Comparison of ENCODE assay signal across 9 mouse cellular contexts in genomic region chr11:95365596-95365995, GRCm38 (mm10). TPM values are rescaled to one million over a fixed set of nuclear protein-coding genes. Genes with fewer than 3 reads are reported as not detected.
DNase-seq lines count a peak whose midpoint lies in the region; ATAC-seq and TF ChIP-seq lines count a peak whose summit lies in the region.
"Had no signal": no experiment of that assay in that cellular context is flagged by ENCODE, and none has a peak within 500 bp of the region (broad histone marks: within the 10 kb centered on the region; RNA-seq: fewer than 3 reads in every experiment).

No protein-coding gene starts in this region.

- DNase-seq in adrenal gland, adult 18-20 months (ENCODE audit: low spot score in 2 of 2), result peak; percentile 46 to 51
- peak; percentile 86 to 94 for DNase-seq in heart, adult 2 months
- no peak for DNase-seq in liver, postnatal 0 days

- no peak for TF ChIP-seq CTCF in heart, adult 2 months (IDR thresholded peaks at IDR 0.05)
- no peak for TF ChIP-seq CTCF in liver, postnatal 0 days (IDR thresholded peaks at IDR 0.05; ENCODE audit: low read depth)
- TF ChIP-seq CTCF in small intestine, adult 2 months (IDR thresholded peaks at IDR 0.05; ENCODE audit: extremely low read depth, insufficient read length, insufficient replicate concordance, low read depth, low read length), result no peak

- no peaks in the 10 kb centered on the region for H3K4me1 ChIP-seq in forebrain, embryonic 12.5 days
- peaks cover 4% of the 10 kb centered on the region; the same call in 1 of the 2 replicates for H3K4me1 ChIP-seq in forebrain, embryonic 15.5 days
- peaks cover 34% of the 10 kb centered on the region for H3K4me1 ChIP-seq in heart, adult 2 months (ENCODE audit: control insufficient read depth, insufficient read depth, low read length)
- H3K4me1 ChIP-seq in kidney, embryonic 15.5 days, result peaks cover 21% of the 10 kb centered on the region
- peaks cover 22% of the 10 kb centered on the region for H3K4me1 ChIP-seq in liver, postnatal 0 days (ENCODE audit: insufficient read depth)
- H3K4me1 ChIP-seq in small intestine, adult 2 months (ENCODE audit: control insufficient read depth, insufficient read depth, insufficient read length, low read length), result peaks cover 20% of the 10 kb centered on the region

- H3K27ac ChIP-seq in forebrain, embryonic 12.5 days, result 0 out of 2 replicates have a peak overlapping the region, but pooled peaks have one; percentile 0
- H3K27ac ChIP-seq in forebrain, embryonic 15.5 days (replicated peaks), result no peak overlapping the region
- peak overlapping the region; percentile 79 for H3K27ac ChIP-seq in heart, adult 2 months
- H3K27ac ChIP-seq in kidney, embryonic 15.5 days, result peak overlapping the region; percentile 25; the same call in 1 of the 2 replicates
- H3K27ac ChIP-seq in liver, postnatal 0 days (ENCODE audit: low read depth), result 0 out of 2 replicates have a peak overlapping the region, but pooled peaks have one; percentile 11
- H3K27ac ChIP-seq in small intestine, adult 2 months (ENCODE audit: insufficient read depth, low read depth, low read length), result peak overlapping the region; percentile 85
- H3K27ac ChIP-seq: macrophage had no signal

- ATAC-seq in forebrain, embryonic 12.5 days (ENCODE audit: low FRiP score), result no peak
- no peak for ATAC-seq in forebrain, embryonic 15.5 days (replicated peaks)
- ATAC-seq in kidney, embryonic 15.5 days (replicated peaks; ENCODE audit: low FRiP score), result no peak
- ATAC-seq in liver, postnatal 0 days, result no peak
- ATAC-seq in megakaryocyte-erythroid progenitor cell, adult 5-6 weeks (replicated peaks; ENCODE audit: low FRiP score, low TSS enrichment, poor library complexity, severe bottlenecking), result no peak

- WGBS in forebrain, embryonic 12.5 days, result 93% methylated on average over 10 of the region's 10 CpGs
- WGBS in forebrain, embryonic 15.5 days, result 67% methylated on average over 10 of the region's 10 CpGs
- WGBS in heart, adult 2 months, result 25% methylated on average over 10 of the region's 10 CpGs
- WGBS in kidney, embryonic 15.5 days, result 61% methylated on average over 10 of the region's 10 CpGs
- WGBS in liver, postnatal 0 days (ENCODE audit: insufficient replicate concordance), result 83% methylated on average over 10 of the region's 10 CpGs
- 59% methylated on average over 10 of the region's 10 CpGs for WGBS in small intestine, adult 2 months

- no peak overlapping the region for H3K9ac ChIP-seq in forebrain, embryonic 12.5 days
- H3K9ac ChIP-seq in forebrain, embryonic 15.5 days (replicated peaks), result no peak overlapping the region
- H3K9ac ChIP-seq in heart, adult 2 months (ENCODE audit: low read depth, low read length), result no peak overlapping the region
- no peak overlapping the region for H3K9ac ChIP-seq in kidney, embryonic 15.5 days
- no peak overlapping the region for H3K9ac ChIP-seq in liver, postnatal 0 days (replicated peaks)

- H3K27me3 ChIP-seq in forebrain, embryonic 12.5 days, result no peaks in the 10 kb centered on the region
- H3K27me3 ChIP-seq in forebrain, embryonic 15.5 days, result no peaks in the 10 kb centered on the region
- H3K27me3 ChIP-seq in heart, adult 2 months (ENCODE audit: control insufficient read depth, insufficient read depth, low read length), result no peaks in the 10 kb centered on the region
- no peaks in the 10 kb centered on the region for H3K27me3 ChIP-seq in kidney, embryonic 15.5 days
- no peaks in the 10 kb centered on the region for H3K27me3 ChIP-seq in liver, postnatal 0 days (ENCODE audit: insufficient read depth, low read length)
- no peaks in the 10 kb centered on the region for H3K27me3 ChIP-seq in small intestine, adult 2 months (ENCODE audit: control insufficient read depth, insufficient read depth, low read length)

- intact Hi-C loops in heart, adult 2 months (cut with DNase I), result loop anchor here (5.0 kb wide), 2 partner anchors 53 to 103 kb away; partner anchors contain the start of genes Kat7 and Tac4

- no peak overlapping the region for H3K4me2 ChIP-seq in forebrain, embryonic 12.5 days
- no peak overlapping the region for H3K4me2 ChIP-seq in forebrain, embryonic 15.5 days (replicated peaks)
- no peak overlapping the region for H3K4me2 ChIP-seq in kidney, embryonic 15.5 days
- no peak overlapping the region for H3K4me2 ChIP-seq in liver, postnatal 0 days (ENCODE audit: low read depth, low read length)

- 0 out of 2 replicates have a peak, but pooled peaks have one; percentile 25 for TF ChIP-seq POLR2A in heart, adult 2 months (IDR thresholded peaks at IDR 0.05; ENCODE audit: insufficient read depth, low read depth, low read length)
- no peak for TF ChIP-seq POLR2A in small intestine, adult 2 months (IDR thresholded peaks at IDR 0.05; ENCODE audit: low read depth, low read length)

- no peaks in the 10 kb centered on the region for H3K36me3 ChIP-seq in forebrain, embryonic 12.5 days (replicated peaks)
- no peaks in the 10 kb centered on the region for H3K36me3 ChIP-seq in forebrain, embryonic 15.5 days
- H3K36me3 ChIP-seq in heart, adult 2 months (ENCODE audit: control insufficient read depth, insufficient read depth, low read length), result peaks cover 5% of the 10 kb centered on the region; the same call in 1 of the 2 replicates
- no peaks in the 10 kb centered on the region for H3K36me3 ChIP-seq in kidney, embryonic 15.5 days
- H3K36me3 ChIP-seq in liver, postnatal 0 days (replicated peaks; ENCODE audit: insufficient read depth, low read length), result peaks cover 78% of the 10 kb centered on the region
- H3K36me3 ChIP-seq in small intestine, adult 2 months (ENCODE audit: control insufficient read depth, insufficient read depth, low read length), result no peaks in the 10 kb centered on the region

- no peak overlapping the region for H3K4me3 ChIP-seq in forebrain, embryonic 12.5 days (replicated peaks)
- no peak overlapping the region for H3K4me3 ChIP-seq in forebrain, embryonic 15.5 days
- no peak overlapping the region for H3K4me3 ChIP-seq in heart, adult 2 months
- no peak overlapping the region for H3K4me3 ChIP-seq in kidney, embryonic 15.5 days (replicated peaks)
- H3K4me3 ChIP-seq in liver, postnatal 0 days (ENCODE audit: low read depth, low read length), result no peak overlapping the region
- H3K4me3 ChIP-seq in small intestine, adult 2 months (ENCODE audit: low read depth, low read length), result no peak overlapping the region

- no peaks in the 10 kb centered on the region for H3K79me2 ChIP-seq in heart, adult 2 months (replicated peaks; ENCODE audit: control insufficient read depth, insufficient read depth, low read length)

- peak; percentile 65; the same call in 1 of the 2 replicates for TF ChIP-seq EP300 in heart, adult 2 months (IDR thresholded peaks at IDR 0.05; ENCODE audit: insufficient read depth, low read depth, low read length)
- TF ChIP-seq EP300 in liver, postnatal 0 days (IDR thresholded peaks at IDR 0.05; ENCODE audit: low read depth), result no peak

- no peaks in the 10 kb centered on the region for H3K9me3 ChIP-seq in forebrain, embryonic 12.5 days
- no peaks in the 10 kb centered on the region for H3K9me3 ChIP-seq in forebrain, embryonic 15.5 days
- no peaks in the 10 kb centered on the region for H3K9me3 ChIP-seq in kidney, embryonic 15.5 days (replicated peaks)
- H3K9me3 ChIP-seq in liver, postnatal 0 days (ENCODE audit: low read length), result no peaks in the 10 kb centered on the region

RNA-seq across cellular contexts. Expression of gene Slc35b1, which starts 18.9 kb away (rescaled TPM):
- polyA plus RNA-seq in forebrain, embryonic 12.5 days (2016; fragmentation: Nextera tagmentation; extraction: Ambion mirVana), result 126 TPM in 2 replicates
- polyA plus RNA-seq in forebrain, embryonic 15.5 days (2015; fragmentation: Nextera tagmentation; extraction: Ambion mirVana), result 150 and 155 TPM in 2 replicates
- 10 to 100 TPM; 55.7 to 65.8 TPM for total RNA-seq in adrenal gland, adult 18-20 months (2021)
- total RNA-seq in heart, adult 2 months (2021), result 10 to 100 TPM; 34.2 to 41.3 TPM
- 47.2 and 74.2 TPM in 2 replicates for polyA plus RNA-seq in heart, adult 2 months (2012; rRNA removed)
- 92.8 and 98.2 TPM in 2 replicates for polyA plus RNA-seq in kidney, embryonic 15.5 days (2015; fragmentation: Nextera tagmentation; extraction: Ambion mirVana)
- polyA plus RNA-seq in liver, postnatal 0 days (2015; fragmentation: Nextera tagmentation; extraction: Ambion mirVana), result 38.4 and 40.1 TPM in 2 replicates
- polyA plus RNA-seq in small intestine, adult 2 months (2012; rRNA removed), result 81.9 and 151 TPM in 2 replicates
- 30.6 and 84.7 TPM in 2 replicates for total RNA-seq in megakaryocyte-erythroid progenitor cell, adult 5-6 weeks (2014; fragmentation: Nextera tagmentation)
- total RNA-seq in megakaryocyte-erythroid progenitor cell, adult 5-6 weeks (2017), result 29.3 and 54.5 TPM in 2 replicates

RNA-seq across cellular contexts. Expression of gene Fam117a, which starts 28.8 kb away (rescaled TPM):
- 6.0 and 7.8 TPM in 2 replicates for polyA plus RNA-seq in forebrain, embryonic 12.5 days (2016; fragmentation: Nextera tagmentation; extraction: Ambion mirVana)
- 3.0 and 3.5 TPM in 2 replicates for polyA plus RNA-seq in forebrain, embryonic 15.5 days (2015; fragmentation: Nextera tagmentation; extraction: Ambion mirVana)
- total RNA-seq in adrenal gland, adult 18-20 months (2021), result 10 to 100 TPM; 11.7 to 21.8 TPM
- 1 to 10 TPM; 8.6 to 10.0 TPM for total RNA-seq in heart, adult 2 months (2021)
- 9.1 and 19.0 TPM in 2 replicates for polyA plus RNA-seq in heart, adult 2 months (2012; rRNA removed)
- polyA plus RNA-seq in kidney, embryonic 15.5 days (2015; fragmentation: Nextera tagmentation; extraction: Ambion mirVana), result 10.5 TPM in 2 replicates
- 60.1 and 61.8 TPM in 2 replicates for polyA plus RNA-seq in liver, postnatal 0 days (2015; fragmentation: Nextera tagmentation; extraction: Ambion mirVana)
- polyA plus RNA-seq in small intestine, adult 2 months (2012; rRNA removed), result 9.6 and 15.6 TPM in 2 replicates
- 68.2 and 71.9 TPM in 2 replicates for total RNA-seq in megakaryocyte-erythroid progenitor cell, adult 5-6 weeks (2014; fragmentation: Nextera tagmentation)
- total RNA-seq in megakaryocyte-erythroid progenitor cell, adult 5-6 weeks (2017), result 49.9 and 50.2 TPM in 2 replicates

RNA-seq across cellular contexts. Expression of gene Spop, which starts 48.3 kb away (rescaled TPM):
- 193 and 211 TPM in 2 replicates for polyA plus RNA-seq in forebrain, embryonic 12.5 days (2016; fragmentation: Nextera tagmentation; extraction: Ambion mirVana)
- polyA plus RNA-seq in forebrain, embryonic 15.5 days (2015; fragmentation: Nextera tagmentation; extraction: Ambion mirVana), result 221 and 226 TPM in 2 replicates
- 100 to 1,000 TPM; 134 to 145 TPM for total RNA-seq in adrenal gland, adult 18-20 months (2021)
- 100 to 1,000 TPM; 155 to 170 TPM for total RNA-seq in heart, adult 2 months (2021)
- polyA plus RNA-seq in heart, adult 2 months (2012; rRNA removed), result 69.3 and 112 TPM in 2 replicates
- 139 TPM in 2 replicates for polyA plus RNA-seq in kidney, embryonic 15.5 days (2015; fragmentation: Nextera tagmentation; extraction: Ambion mirVana)
- 42.4 and 53.2 TPM in 2 replicates for polyA plus RNA-seq in liver, postnatal 0 days (2015; fragmentation: Nextera tagmentation; extraction: Ambion mirVana)
- 23.1 and 65.9 TPM in 2 replicates for polyA plus RNA-seq in small intestine, adult 2 months (2012; rRNA removed)
- total RNA-seq in megakaryocyte-erythroid progenitor cell, adult 5-6 weeks (2014; fragmentation: Nextera tagmentation), result 51.5 and 55.3 TPM in 2 replicates
- total RNA-seq in megakaryocyte-erythroid progenitor cell, adult 5-6 weeks (2017), result 37.5 and 45.5 TPM in 2 replicates

RNA-seq across cellular contexts. Expression of gene Kat7, which starts 55.5 kb away (rescaled TPM):
- 83.9 and 92.1 TPM in 2 replicates for polyA plus RNA-seq in forebrain, embryonic 12.5 days (2016; fragmentation: Nextera tagmentation; extraction: Ambion mirVana)
- polyA plus RNA-seq in forebrain, embryonic 15.5 days (2015; fragmentation: Nextera tagmentation; extraction: Ambion mirVana), result 75.7 and 75.9 TPM in 2 replicates
- 10 to 100 TPM; 54.9 to 59.0 TPM for total RNA-seq in adrenal gland, adult 18-20 months (2021)
- 10 to 100 TPM; 25.9 to 28.6 TPM for total RNA-seq in heart, adult 2 months (2021)
- polyA plus RNA-seq in heart, adult 2 months (2012; rRNA removed), result 19.8 and 31.4 TPM in 2 replicates
- polyA plus RNA-seq in kidney, embryonic 15.5 days (2015; fragmentation: Nextera tagmentation; extraction: Ambion mirVana), result 78.7 and 83.4 TPM in 2 replicates
- 16.8 and 19.4 TPM in 2 replicates for polyA plus RNA-seq in liver, postnatal 0 days (2015; fragmentation: Nextera tagmentation; extraction: Ambion mirVana)
- polyA plus RNA-seq in small intestine, adult 2 months (2012; rRNA removed), result 9.6 and 19.4 TPM in 2 replicates
- total RNA-seq in megakaryocyte-erythroid progenitor cell, adult 5-6 weeks (2014; fragmentation: Nextera tagmentation), result 62.2 and 67.6 TPM in 2 replicates
- 60.5 and 78.9 TPM in 2 replicates for total RNA-seq in megakaryocyte-erythroid progenitor cell, adult 5-6 weeks (2017)
